Mouse (Mus musculus): ENCODE results near the gene Dgcr8. TPM values are rescaled to one million over a fixed set of nuclear protein-coding genes. Genes with fewer than 3 reads are reported as not detected.

The Dgcr8 gene
- polyA plus RNA-seq, 1 experiment = 19.3 TPM

- no peak for DNase-seq (ENCODE audit: low read depth)
Measured at GRCm38 (mm10) chr16:18220856-18221542, 68.0 kb downstream of the Dgcr8 start.

DNA sequence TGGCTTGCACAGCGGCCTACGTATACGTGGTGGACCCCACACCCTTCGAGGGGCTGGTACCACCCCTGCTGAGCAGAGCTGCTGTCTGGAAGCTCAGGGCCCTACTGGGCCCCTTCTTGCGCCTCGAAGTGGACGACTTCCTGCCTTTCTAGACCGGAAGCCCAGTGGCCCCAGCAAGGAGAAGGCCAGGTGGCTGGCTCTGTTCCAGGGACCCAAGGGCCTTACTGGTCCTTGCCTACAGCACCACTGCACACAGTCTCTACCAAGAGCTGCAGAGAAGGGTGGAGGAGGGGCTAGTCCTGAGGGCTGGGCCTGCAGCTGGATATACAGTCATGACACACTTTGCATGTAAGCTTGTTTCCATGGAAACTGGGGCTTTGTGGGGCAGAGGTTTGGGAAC is 69.0 kb downstream of the Dgcr8 start:
- DNase-seq (ENCODE audit: low read depth) = no peak

DNA sequence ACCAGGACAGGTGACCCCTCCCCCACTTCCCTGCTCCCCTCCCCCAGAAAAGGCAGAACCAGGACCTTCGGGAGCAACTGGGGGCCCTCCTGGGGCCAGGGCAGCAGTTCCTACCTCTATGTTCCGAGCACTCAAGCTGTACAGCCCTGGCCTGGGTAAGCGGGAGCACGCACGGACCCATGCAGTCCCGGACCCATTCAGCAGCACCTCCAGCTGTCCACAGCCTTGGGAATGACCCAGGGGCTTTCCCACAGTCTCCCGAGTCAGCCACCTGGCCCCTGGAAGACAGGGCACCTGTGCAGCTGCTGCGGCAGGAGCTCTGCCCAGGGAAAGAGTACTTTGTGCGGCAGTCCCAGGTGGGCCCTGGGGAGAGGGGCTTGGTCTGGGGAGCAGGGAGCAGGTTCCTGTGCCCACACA is 70.5 kb downstream of the Dgcr8 start:
- no peak for DNase-seq (ENCODE audit: low read depth)

- DNase-seq (ENCODE audit: low read depth) = no peak
Measured at GRCm38 (mm10) chr16:18217579-18217978, 71.5 kb downstream of the Dgcr8 start, which contains the start of gene Ccdc188. Ccdc188 (plus strand) TSS chr16:18217879.

GRCm38 (mm10) chr16:18214858-18215257 is 74.2 kb downstream of the Dgcr8 start:
- DNase-seq (ENCODE audit: low read depth) = no peak

GRCm38 (mm10) chr16:18213689-18214088 is 75.4 kb downstream of the Dgcr8 start:
- no peak for DNase-seq (ENCODE audit: low read depth)

- DNase-seq (ENCODE audit: low read depth) = no peak
Measured at GRCm38 (mm10) chr16:18211417-18212171, 77.5 kb downstream of the Dgcr8 start.

- DNase-seq (ENCODE audit: low read depth) = no peak
Measured at GRCm38 (mm10) chr16:18210701-18211416, 78.2 kb downstream of the Dgcr8 start.

Other genes with a start within 250 kb of the Dgcr8 start
- gene Dgcr6, start 236.4 kb downstream of the Dgcr8 start, polyA plus RNA-seq (2012; rRNA removed) = 89.8 and 92.7 TPM in 2 replicates
- gene Prodh, start 199.0 kb downstream of the Dgcr8 start, polyA plus RNA-seq (2012; rRNA removed) = 83.4 and 90.0 TPM in 2 replicates
- gene Rtn4r, start 161.6 kb downstream of the Dgcr8 start, polyA plus RNA-seq (2012; rRNA removed) = 2.3 and 3.5 TPM in 2 replicates
- gene Ccdc188, start 71.4 kb downstream of the Dgcr8 start, polyA plus RNA-seq (2012; rRNA removed) = 0.12 and 0.32 TPM in 2 replicates
- 48.1 and 52.7 TPM in 2 replicates for gene Zdhhc8, start 54.1 kb downstream of the Dgcr8 start, polyA plus RNA-seq (2012; rRNA removed)
- gene Trmt2a, start 40.6 kb downstream of the Dgcr8 start, polyA plus RNA-seq (2012; rRNA removed) = 51.0 and 55.1 TPM in 2 replicates
- 32.5 and 45.0 TPM in 2 replicates for gene Ranbp1, start 40.5 kb downstream of the Dgcr8 start, polyA plus RNA-seq (2012; rRNA removed)
- gene Gm49776, start 30.9 kb downstream of the Dgcr8 start, polyA plus RNA-seq (2012; rRNA removed) = not detected in 2 replicates
- 31.0 and 43.2 TPM in 2 replicates for gene Tango2, start 58.9 kb upstream of the Dgcr8 start, polyA plus RNA-seq (2012; rRNA removed)
- 56.5 and 57.9 TPM in 2 replicates for gene Arvcf, start 58.9 kb upstream of the Dgcr8 start, polyA plus RNA-seq (2012; rRNA removed)
- 15.9 and 22.6 TPM in 2 replicates for gene Txnrd2, start 137.1 kb upstream of the Dgcr8 start, polyA plus RNA-seq (2012; rRNA removed)
- 412 and 687 TPM in 2 replicates for gene Comt, start 137.6 kb upstream of the Dgcr8 start, polyA plus RNA-seq (2012; rRNA removed)
- 9.3 and 11.4 TPM in 2 replicates for gene Gnb1l, start 209.5 kb upstream of the Dgcr8 start, polyA plus RNA-seq (2012; rRNA removed)
- 6.2 and 7.1 TPM in 2 replicates for gene Rtl10, start 209.7 kb upstream of the Dgcr8 start, polyA plus RNA-seq (2012; rRNA removed)

Data from gonadal fat pad, adult 2 months (tissue).